Mouse (Mus musculus): ENCODE data around the gene Arsb. TPM values are rescaled to one million over a fixed set of nuclear protein-coding genes. Genes with fewer than 3 reads are reported as not detected.

Gene Arsb
- total RNA-seq, 2 experiments from 2014 or later, result 8.7 to 41.9 TPM

Other genes starting within 250 kb of the Arsb start
- gene Bhmt, start 133.7 kb upstream of the Arsb start, total RNA-seq (2015; ENCODE audit: low replicate concordance), result not detected in 2 replicates
- gene Bhmt, start 133.7 kb upstream of the Arsb start, total RNA-seq (2017; ENCODE audit: low replicate concordance), result not detected in 2 replicates
- not detected in 2 replicates for gene Bhmt2, start 97.3 kb upstream of the Arsb start, total RNA-seq (2015; ENCODE audit: low replicate concordance)
- not detected in 2 replicates for gene Bhmt2, start 97.3 kb upstream of the Arsb start, total RNA-seq (2017; ENCODE audit: low replicate concordance)
- gene Dmgdh, start 97.2 kb upstream of the Arsb start, total RNA-seq (2015; ENCODE audit: low replicate concordance), result not detected in 2 replicates
- gene Dmgdh, start 97.2 kb upstream of the Arsb start, total RNA-seq (2017; ENCODE audit: low replicate concordance), result not detected in 2 replicates

Data from erythroblast, adult 5-6 weeks (primary cell).